Mouse (Mus musculus) thymus, adult 2 months (tissue): ENCODE results near the gene Pole2.

Experiments used
- CTCF ChIP-seq: fragments of 200-500 bp; IDR thresholded peaks from 2 replicates; pipeline ENCODE4 v1.5.1; 2012; ENCODE audit warnings: mild to moderate bottlenecking, control low read depth, low read length, moderate library complexity, borderline replicate concordance; ENCODE audit not compliant: control insufficient read depth, poor library complexity, insufficient read depth; ENCODE audit errors: extremely low read depth
- POLR2A ChIP-seq: fragments of 200-500 bp; IDR thresholded peaks from 2 replicates; pipeline ENCODE4 v1.6.1; 2012; ENCODE audit warnings: mild to moderate bottlenecking, low read length, control low read depth, moderate library complexity; ENCODE audit not compliant: control insufficient read depth, poor library complexity, insufficient read depth; ENCODE audit errors: extremely low read depth

GRCm38 (mm10) chr12:69257836-69258235 lies 29.8 kb upstream of the Pole2 start:
- TF ChIP-seq CTCF (no peak), POLR2A (no peak)
